Mouse (Mus musculus) megakaryocyte progenitor cell, adult 5-6 weeks (primary cell): ENCODE measurements around the gene Foxb1. TPM values are rescaled to one million over a fixed set of nuclear protein-coding genes. Genes with fewer than 3 reads are reported as not detected.

Experiments
- ATAC-seq: replicated peaks from 2 replicates; pipeline ENCODE4 v1.8.0; 2016; ENCODE audit warnings: mild to moderate bottlenecking, moderate TSS enrichment, inconsistent platforms; ENCODE audit not compliant: poor library complexity
- total RNA-seq, 2 experiments: library from RNA; stranded (forward) in 1 of 2; stranded (reverse) in 1 of 2; fragments of 157-497, 149-512 nt in 1 of 2; fragments of 200-1000 nt in 1 of 2; gene quantifications; 2 replicates each; pipeline versions ENCODE4 v1.2.3 to v1.2.4; 2015 to 2017

Gene Foxb1
- total RNA-seq, 2 experiments from 2014 or later, result not detected

DNA sequence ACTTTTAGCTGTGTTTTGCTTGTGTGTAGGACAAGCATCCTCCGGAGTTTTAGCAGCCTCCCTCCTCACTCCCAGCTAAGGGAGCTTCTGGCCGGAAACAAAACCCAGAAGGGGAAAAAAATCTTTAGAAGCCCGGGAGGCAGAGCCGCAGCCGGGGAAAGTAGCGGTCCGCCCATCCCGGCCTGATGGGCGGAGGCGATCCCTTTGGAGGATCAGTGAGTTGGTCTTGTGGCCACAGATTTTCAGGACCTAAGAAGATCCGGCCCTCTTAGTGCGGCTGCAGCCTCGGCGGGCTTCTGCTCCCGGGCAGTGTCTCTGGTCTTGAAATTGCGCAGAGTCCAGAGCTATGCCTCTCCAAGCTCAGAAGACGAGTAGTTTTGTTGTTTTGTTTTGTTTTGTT is 2.2 kb downstream of the Foxb1 start:
- ATAC-seq, result no peak

DNA sequence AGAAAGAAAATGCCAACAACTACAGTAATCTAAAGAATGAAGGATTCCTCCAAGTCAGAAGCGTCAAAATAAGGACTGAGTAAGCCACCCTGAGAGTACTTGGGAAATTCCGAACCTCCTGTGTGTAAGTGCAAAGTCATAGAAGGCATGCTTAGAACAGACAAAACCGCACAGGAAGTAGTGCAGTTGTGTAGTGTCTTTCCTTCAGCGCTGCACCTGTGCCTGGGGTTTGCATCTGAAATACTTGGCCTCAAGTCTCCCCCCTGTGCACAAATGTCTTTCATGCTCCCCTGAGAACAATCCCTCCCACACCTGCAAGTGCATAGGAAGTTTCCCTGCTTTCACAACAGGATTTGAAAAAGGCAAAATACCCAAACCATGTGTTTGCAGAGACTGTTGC is 3.5 kb downstream of the Foxb1 start:
- ATAC-seq, result peak; percentile 72

DNA sequence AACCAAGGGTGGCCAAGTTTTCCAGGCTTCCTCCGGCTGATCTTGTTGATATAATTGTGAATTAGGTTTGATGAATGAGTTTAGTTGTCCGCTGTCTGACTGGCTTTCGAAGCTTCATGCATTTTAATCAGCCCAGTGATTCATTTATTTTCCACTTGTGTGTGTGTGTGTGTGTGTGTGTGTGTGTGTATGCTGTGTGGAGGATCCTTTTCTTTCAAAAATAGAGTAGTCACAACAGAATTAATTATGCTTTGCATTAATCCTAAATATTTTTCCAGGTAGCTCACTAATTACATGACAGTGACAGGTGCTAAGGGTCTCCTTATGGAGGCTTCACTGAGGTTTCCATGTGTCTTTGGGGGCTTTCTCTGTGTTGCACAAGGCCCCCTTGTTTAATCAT is 4.3 kb downstream of the Foxb1 start:
- ATAC-seq, result no peak

DNA sequence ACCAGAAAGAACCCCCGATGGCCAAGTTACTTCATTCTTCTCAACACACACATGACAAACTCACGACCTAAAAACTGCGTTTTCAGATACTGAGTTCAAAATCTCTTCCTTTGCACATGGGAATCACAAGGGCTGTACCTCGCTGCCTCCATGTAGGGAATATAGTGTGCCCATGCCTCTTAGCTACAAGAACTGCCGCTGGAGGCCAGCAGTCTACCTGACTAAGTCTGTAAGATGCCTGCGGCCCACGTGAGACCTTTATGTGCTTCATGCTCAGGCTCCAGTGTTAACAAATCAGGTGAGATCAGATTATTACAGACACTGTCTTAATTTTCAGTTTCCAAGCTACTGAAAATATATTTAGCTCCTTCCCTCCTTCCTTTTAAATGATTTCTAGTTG is 4.7 kb downstream of the Foxb1 start:
- no peak for ATAC-seq

DNA sequence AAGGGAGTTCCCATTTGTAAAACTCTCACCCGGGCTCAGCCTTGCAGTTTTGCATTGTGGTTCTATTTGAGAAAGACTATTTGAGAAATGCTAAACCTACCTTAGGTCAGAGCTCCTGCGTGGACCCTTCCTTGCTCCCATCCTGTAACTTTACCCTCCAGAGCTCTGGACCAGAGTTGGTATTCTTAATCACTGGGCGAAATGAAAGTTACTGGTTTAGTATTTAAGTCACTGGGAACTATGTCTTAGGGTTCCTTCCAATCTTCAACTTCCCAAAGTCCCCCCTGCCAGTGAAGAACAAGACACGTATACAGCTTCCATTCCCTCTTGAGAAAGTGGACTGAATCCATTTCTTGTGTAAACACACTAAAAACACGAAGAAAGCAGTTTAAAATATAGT is 5.6 kb downstream of the Foxb1 start:
- ATAC-seq, result no peak

DNA sequence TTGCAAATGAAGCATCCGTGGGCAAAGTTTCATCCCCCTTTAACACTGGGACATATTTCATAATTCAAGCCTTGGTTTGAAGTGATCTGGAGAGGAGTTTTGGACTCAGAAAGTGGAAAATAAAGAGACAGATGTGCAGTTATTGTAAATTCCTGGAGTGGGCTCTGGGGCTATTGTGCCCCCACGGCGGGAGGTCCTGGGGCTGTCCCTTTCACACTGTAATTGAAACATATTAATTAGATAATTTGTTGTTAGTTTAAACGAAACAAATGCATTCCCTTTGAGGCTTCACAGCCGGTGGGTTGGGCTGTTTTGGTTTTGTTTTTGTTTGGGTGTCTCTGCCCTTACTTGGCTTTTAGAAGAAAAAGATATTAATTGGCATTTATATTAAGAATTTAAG is 6.0 kb downstream of the Foxb1 start:
- ATAC-seq, result no peak

DNA sequence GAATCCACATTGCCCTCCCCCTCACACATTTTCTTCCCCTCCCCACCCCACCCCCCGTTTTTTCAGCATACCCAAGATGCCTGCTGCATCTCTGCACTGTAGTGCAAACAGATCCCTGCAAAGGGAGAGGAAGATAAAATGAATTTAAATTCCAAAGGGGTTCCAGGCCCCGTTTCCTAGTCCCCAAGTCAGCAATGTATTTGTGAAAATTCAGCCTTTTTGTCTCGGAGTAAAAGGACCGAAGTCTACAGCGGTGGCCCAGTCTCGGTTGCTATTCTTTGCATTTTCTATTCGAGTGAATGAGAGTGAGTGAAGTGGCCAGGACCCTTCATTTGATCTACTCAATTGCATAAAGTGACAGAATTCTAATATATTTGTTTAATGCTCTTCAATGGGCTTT is 6.4 kb downstream of the Foxb1 start:
- ATAC-seq, result no peak

DNA sequence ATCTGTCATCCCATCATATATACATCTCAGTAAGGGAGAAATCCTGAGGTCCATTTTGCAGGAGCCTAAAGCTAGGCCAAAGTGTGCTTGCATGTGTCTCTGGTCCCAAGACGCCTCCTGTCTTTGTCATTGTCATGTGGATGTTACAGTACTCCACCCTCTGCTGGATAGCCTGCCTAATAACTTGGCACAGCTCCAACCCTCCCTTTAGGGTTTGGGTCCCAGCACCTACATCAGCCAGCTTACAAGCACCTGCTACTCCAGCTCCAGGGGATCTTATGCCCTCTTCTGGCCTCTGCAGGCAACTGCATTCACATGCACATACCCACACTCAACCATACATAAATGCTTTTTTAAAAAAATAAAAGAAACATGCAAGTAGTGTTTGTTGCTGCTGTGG is 12.8 kb downstream of the Foxb1 start:
- no peak for ATAC-seq

DNA sequence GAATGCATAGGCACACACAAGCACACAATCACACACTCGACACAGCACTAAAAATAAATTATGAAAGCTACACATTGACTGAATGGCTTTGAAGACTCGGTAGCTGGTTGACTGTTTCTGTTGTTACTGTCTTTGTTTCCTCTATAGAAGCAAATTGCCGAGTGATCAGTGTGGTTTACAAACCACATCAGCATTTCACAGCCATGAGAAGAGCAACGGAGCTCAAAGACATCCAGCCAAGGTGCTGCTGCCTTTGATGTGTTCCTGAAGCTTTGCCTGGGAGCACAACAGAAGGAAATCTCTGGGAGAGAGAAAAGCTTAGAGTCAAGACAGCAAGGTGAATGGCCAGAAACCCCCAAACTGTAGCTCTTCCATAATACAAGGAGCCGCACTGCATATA is 32.0 kb downstream of the Foxb1 start:
- ATAC-seq, result no peak

DNA sequence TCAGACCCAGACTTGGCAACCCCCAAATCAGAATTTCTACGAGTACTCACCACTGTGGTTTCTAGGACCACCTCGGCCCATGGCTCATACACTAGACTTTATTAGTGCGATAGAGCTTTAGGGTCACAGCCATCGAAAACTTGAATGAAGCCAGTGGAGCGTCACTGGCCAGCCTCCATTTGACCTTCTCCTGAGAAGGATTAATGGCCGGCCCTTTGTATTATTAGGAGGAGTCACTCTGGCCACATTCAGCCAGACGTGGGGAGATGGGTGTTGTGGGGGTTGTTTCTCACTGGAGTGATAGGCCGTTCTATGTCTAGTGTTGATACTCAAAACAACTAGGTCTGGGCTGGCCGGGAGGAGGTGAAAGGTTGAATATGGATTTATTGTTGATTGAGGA is 42.3 kb downstream of the Foxb1 start:
- no peak for ATAC-seq

DNA sequence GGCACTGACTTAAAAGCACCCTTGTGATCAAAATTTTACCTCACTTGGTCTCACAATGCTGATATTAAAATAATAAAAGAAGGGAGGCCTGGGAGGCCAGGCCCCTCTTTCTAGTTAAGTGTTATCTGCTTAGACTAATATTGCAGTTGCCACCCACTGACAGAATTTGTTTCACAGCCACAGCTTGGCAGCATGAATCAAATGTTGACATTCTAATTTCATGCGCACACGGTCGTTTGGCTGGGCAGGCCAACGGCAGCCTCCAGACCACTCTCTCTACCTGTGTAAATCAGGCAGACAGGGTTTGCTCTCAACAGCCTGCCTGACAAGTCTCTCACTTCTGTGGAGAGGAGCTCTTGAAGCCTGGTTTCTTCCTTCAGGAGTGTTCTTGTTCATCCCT is 44.4 kb downstream of the Foxb1 start:
- no peak for ATAC-seq

DNA sequence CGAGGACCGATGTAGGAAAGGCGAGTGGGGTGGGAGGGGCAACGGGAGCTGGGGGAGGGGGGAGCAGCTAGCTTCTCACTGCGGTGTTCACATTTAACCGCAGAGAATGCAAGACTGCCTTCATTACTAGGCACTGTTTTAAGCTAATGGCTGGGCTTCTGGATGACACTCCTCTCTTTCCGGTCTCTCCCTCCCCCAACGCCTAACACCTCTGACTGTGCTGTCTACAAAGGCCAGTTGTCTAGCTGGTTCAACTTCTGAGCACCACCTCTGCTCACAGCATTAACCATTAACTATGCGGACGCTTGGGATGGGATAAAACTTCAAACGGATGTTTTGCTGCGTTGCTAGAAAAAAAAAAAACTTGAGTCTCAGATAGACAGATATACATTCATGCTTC is 45.3 kb downstream of the Foxb1 start:
- peak; percentile 71 for ATAC-seq

DNA sequence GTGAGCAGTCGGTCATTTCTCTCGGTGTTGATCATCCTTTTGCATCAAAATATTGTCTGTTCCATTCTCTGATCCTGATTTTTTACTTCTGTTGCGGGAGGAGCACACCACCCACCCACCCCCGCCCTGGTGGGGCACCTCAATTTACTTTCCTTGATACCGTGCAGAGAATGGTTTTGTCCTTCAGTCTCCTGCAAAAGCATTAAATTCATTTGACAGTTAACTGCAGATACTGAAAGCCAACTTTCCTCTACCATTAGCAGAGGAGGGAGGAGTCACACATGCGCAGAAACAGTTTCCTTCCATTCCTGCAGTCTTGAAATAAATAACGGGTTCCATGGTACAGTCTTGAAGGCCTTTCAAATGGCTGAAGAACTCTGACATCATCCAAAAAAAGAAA is 46.4 kb downstream of the Foxb1 start:
- ATAC-seq, result no peak

DNA sequence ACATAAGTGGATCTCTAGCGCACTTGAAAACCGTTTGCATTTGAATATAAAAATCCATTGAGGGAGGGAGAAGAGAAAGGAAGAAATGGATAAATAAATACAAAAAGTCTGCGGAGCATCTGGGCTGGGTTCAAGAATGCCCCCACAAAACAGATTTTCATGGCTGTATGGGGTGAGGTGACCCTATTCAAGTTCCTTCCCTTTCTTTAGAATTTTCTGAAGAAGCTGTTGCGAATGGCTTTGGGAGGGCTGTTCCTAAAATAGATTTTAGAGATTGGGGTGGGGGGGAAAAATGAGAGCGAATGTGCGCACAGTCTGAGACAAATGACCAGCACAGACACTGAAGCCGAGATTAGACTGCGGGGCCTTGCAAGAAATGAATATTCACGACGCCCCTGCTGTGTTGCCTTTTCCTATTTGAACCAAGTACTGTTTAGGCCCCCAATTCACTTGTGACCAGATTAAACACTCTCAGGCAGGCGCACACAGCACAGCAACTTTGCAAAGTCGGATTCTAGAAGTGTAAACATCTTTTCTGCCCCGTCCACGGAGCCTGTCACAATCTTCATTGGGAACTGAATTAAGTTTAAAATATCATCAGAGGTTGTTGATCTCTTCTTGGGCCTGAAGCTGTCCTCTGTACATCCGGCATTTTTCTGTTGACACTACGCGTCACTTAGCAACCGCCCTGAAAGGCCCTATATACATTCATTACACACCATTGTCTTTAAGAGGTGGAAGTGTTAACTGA is 47.0 kb downstream of the Foxb1 start:
- ATAC-seq, result no peak

DNA sequence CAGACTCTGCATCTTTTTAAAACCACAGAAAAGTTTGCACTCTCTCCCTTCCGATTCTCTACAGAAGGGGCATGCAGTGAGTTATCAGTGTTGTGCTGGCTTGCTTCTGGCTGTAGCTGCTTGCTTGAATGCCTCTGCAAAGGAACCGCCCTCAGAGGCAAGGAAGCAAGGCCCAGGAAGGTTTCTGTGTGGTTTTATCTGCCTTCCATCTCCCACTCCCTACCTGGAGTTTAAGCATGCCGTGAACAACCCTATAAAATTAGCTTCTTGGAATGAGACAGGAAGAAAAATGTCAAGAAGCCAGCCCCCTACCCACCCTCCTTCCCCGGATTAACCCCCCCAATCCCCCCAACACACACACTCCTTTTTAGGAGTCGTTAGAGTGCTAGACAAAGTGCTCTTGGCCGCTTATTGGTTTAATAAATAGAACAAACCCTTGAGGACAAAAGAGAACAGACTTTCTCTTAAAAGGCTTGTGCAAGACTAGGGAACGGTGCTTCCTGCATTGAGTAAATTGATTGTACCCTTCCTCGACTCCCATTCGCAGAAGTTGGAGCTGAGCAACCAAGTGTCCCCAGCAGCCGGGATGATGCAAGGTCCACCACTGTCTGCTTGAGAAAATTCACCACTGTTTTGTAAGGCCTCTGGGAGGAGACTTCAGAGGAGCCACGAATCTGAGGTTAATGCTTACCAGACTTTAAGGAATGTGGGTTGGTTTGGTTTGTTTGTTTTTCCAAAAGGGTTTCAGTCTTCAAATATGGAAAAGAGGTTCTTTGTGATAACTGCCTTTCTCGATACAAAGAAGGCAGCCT is 47.8 kb downstream of the Foxb1 start:
- ATAC-seq, result peak; percentile 96

Other genes with a start within 250 kb of the Foxb1 start
- gene Bnip2, start 228.5 kb upstream of the Foxb1 start, total RNA-seq (2015), result 86.9 and 95.9 TPM in 2 replicates
- gene Bnip2, start 228.5 kb upstream of the Foxb1 start, total RNA-seq (2017), result 133 and 153 TPM in 2 replicates